Mouse (Mus musculus): ENCODE results near the gene Serpini1. TPM values are rescaled to one million over a fixed set of nuclear protein-coding genes. Genes with fewer than 3 reads are reported as not detected.

Serpini1 gene
- polyA plus RNA-seq, 1 experiment from 2014 or later, result 5.3 TPM

DNA sequence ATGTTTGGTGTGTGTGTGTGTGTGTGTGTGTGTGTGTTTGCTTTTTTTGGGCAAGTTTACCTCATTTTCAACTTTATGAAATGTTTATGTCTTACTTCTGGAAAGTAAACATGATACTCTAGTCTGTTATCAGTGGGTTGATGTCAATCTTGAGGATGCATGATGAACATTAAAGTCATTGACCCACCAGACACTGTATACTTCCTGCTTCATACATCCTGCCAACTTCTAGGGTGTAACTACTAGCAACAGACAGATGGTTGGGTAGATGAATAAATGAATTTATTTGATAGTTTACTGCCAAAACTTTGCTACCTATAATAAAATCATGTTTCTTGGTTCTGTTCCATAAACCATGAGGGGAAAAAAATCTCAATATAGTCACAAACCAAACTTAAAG is 133.0 kb downstream of the Serpini1 start:
- H3K4me3 ChIP-seq, result no peak overlapping the region
- no peaks in the 10 kb centered on the region for H3K4me1 ChIP-seq
- ATAC-seq (ENCODE audit: insufficient number of reproducible peaks, low FRiP score, low TSS enrichment, low read depth), result no peak
- no peaks in the 10 kb centered on the region for H3K36me3 ChIP-seq
- no peaks in the 10 kb centered on the region for H3K27me3 ChIP-seq
- no peaks in the 10 kb centered on the region for H3K9me3 ChIP-seq
- H3K4me2 ChIP-seq, result no peak overlapping the region
- H3K27ac ChIP-seq, result no peak overlapping the region
- H3K9ac ChIP-seq, result no peak overlapping the region

DNA sequence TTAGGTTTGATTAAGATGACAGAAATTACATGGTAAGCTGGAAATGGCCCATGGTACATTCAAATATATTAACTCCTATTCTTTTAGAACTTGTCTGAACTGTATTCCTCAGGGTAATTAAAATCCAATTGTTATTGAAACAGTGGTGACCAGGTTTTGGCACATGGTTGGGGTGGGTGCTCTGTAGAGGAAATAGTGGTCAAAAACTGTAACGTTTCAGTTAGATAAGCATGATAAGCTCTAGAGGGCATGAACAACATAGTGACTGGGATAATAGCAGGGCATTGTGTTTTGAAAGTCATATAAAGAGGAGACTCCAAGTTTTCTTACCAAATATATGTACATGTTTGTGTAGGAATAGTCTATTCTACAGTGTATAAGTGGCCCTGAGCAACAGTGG is 134.7 kb downstream of the Serpini1 start:
- no peak overlapping the region for H3K9ac ChIP-seq
- H3K27ac ChIP-seq, result no peak overlapping the region
- H3K4me2 ChIP-seq, result no peak overlapping the region
- H3K36me3 ChIP-seq, result no peaks in the 10 kb centered on the region
- no peaks in the 10 kb centered on the region for H3K27me3 ChIP-seq
- no peak for ATAC-seq (ENCODE audit: insufficient number of reproducible peaks, low FRiP score, low TSS enrichment, low read depth)
- no peaks in the 10 kb centered on the region for H3K9me3 ChIP-seq
- 75% methylated on average over 1 of the region's 1 CpGs for WGBS
- no peak overlapping the region for H3K4me3 ChIP-seq
- no peaks in the 10 kb centered on the region for H3K4me1 ChIP-seq

Other genes starting within 250 kb of the Serpini1 start
- gene Wdr49, start 75.4 kb upstream of the Serpini1 start, polyA plus RNA-seq (2015; fragmentation: Nextera tagmentation; extraction: Ambion mirVana), result not detected in 2 replicates
- 76.7 and 86.4 TPM in 2 replicates for gene Pdcd10, start 691 bp upstream of the Serpini1 start, polyA plus RNA-seq (2015; fragmentation: Nextera tagmentation; extraction: Ambion mirVana)
- gene Gm29133, start 190.7 kb downstream of the Serpini1 start, polyA plus RNA-seq (2015; fragmentation: Nextera tagmentation; extraction: Ambion mirVana), result not detected in 2 replicates